Mouse (Mus musculus) right cerebral cortex, postnatal 36 days (tissue): ENCODE results near the gene Fmnl2.

Source experiments
- DNase-seq, 2 experiments: peaks; one replicate each; pipeline ENCODE4 v3.0.0; 2022; ENCODE audit warnings: low spot score in 2 of 2, mixed read lengths in 1 of 2

Gene Fmnl2

DNA sequence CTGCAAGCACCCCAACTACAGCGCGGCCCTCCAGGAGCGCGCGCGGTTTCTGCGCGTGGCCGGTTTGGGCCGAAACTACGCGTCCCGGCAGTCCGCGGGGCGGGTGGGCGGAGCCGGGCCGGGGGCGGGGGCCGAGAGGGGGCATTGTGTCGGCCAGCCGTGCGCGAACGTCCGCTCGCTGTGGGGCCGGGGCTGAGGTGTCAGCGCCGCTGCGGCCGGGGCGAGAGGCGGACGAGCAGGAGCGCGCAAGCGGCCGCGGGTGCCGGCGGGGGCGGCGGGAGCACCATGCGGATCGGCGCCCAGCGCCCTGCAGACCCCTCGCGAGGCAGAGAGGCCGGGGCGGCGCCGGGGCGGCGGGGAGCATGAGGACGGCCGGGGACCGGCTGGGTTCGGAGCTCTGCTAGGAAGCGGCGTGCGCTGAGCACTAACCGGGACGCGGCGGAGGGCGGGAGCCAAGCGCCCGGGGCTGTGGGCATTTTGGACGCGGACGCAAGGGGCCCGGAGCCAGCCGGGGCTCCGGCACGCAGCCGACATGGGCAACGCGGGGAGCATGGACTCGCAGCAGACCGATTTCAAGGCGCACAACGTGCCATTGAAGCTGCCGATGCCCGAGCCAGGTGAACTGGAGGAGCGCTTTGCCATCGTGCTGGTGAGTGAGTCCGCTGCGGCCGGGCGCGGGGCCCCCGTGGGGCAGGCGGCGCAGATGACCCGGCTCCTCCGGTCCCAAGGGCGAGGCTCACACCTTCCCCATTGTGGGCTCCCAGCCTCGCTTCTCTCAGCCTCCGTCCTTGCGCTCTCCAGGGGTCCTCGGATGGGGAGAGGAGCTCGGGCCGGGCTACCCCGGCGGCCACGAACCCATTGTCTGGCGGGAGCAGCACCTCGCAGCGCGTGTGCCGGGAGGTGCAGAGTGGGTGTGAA, at the start of gene Fmnl2:
Fmnl2 (plus strand) TSS at position 250 of the 918 bp plus-strand sequence.
- peak; percentile 51 to 59 for DNase-seq

DNA sequence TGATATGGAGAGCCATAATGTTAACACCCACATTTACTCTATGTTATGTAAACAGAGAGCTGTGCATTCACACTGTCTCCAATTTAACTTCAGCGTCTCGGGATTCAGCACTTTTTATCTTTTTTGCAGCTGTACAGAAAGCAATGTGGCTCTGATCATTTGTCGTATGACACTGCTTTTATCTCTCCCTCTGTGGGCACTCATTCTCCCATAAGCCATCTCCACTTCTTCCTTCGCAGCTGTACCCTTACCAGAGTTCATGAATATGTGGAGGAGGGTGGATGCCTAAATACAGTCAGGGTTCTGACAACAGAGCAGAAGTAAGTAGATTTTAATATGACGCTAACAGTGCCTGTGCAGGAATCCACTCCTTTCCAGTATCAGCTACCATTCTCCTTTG, 47.7 kb upstream of the Fmnl2 start:
- DNase-seq = no peak

DNA sequence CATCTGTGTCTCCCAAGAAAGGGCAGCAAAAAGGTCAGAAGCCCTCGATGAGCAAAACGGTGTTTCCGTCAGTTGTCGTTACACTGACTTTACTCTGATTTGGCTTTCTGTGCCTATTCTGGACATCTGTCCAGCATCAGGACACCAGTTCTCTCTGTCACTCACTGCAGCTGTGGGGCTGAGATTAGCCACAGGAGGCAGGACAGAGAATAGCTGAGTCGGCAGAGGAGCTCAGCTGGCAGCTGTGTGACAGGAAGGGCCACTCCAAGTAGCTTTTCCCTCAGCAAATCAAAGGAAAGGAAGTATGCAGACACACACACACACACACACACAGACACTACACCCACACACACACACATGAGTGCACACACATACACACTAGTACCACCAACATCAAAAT, 46.0 kb upstream of the Fmnl2 start:
- no peak for DNase-seq

DNA sequence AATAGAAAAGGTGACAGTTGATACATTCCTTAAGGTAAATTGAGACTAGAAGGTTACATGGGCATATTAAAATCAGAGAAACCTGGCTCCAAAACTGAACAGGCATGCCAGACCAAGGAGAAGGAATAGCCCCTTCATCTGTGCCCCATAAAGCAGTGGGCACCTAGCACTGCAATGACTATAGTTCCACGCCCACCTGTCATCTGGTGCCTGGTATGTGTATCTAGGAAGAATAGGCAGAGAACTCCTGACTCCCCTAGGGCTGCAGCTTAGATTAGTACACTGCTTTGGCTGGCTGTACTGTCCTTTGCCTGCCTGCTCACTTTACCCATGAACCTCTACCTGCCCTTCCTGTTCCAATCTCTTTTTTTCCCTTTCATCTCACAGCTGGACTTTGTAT, 40.3 kb upstream of the Fmnl2 start:
- peak in 1 of 2 experiments; percentile 4 for DNase-seq

DNA sequence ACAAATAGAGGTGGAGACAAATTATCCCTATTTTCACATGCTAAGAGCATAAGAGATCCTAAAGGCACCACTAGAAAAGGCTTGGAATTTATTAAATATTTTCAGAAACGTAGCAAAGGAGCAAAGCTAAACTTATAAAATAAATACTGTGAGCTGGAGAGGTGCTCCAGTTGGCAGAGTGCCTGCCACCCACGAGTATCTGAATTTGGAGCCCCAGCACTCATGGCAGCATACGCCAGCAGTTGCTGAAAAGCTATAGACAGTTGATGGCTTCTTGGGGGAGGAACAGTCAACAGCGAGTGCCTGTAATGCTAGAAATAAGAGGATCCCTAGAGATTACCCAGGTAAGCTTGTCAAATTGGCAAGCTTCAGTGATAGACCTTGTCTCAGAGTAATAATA, 38.7 kb upstream of the Fmnl2 start:
- peak; percentile 9 to 25 for DNase-seq

DNA sequence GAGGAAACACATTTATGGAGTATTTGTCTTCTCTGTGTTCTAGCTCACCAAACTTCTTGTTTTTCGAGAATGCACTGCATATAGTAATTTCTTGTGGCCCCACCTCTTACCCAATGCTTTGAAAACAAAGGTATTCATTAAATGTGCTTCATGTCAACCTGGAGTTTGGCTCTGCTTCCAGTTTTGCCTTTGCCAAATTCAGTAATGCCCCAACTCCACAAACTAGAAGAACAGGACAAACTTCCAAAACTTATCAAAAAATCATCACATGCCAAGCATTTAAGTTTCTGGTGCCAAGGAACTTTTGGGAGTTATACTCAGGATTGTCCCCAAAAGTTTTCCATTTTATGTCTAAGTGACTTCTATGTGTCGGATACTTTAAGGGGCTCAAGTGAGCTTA, 35.4 kb upstream of the Fmnl2 start:
- no peak for DNase-seq

DNA sequence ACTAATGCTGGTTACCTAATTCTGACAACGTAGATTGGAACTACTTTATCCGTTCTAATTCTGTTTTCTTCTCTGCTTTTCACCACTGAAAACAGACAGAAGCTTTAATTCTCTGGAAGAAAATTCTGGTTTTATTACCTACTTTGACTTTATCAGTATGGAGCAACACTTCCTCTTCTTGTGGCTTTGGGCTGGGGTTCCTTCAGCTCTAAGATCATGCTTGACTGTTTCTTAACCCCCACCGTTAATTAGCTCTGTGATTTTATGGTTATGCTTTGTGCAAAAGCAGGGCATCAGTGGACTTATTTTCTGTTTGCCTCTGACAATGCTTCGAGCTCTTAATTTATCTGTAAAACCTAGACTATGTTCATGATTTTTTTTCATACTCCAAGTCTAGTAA, 29.6 kb upstream of the Fmnl2 start:
- DNase-seq = no peak

DNA sequence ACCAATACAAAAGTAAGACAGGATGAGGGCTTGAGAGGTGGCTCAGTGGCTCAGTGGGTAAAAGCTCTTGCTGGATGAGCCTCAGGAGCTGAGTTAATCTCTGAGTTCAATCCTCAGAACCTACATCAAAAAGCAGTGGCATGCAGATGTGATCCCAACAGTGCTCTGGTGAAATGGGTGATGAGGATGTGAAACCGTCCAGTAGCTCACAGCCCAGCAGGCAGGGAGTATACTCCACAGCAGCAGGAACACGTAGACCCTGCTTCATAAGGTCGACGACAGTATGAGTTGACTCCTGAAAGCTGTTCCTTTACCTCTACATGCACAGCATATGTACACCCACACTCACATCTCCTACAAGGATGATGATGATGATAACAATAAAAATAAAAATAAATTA, 27.1 kb upstream of the Fmnl2 start:
- no peak for DNase-seq

DNA sequence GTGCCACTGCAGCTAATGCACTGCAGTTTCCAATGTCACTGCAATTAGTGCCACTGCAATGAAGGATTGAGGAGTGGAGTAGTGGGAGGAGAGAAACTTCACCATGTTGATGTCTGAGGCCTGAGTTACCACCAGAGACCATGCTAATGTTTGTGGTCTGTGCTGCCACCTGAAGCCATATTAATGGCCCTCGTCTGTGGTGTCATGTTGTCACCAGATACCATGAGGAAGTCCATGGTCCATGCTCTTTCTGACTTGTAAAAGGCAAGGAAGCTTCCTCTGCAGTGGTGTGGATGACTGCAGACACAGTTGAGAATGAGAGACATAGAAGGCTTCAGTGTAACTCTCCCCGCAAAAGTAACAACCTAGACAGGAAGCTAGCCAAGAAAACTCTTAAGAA, 26.1 kb upstream of the Fmnl2 start:
- no peak for DNase-seq

DNA sequence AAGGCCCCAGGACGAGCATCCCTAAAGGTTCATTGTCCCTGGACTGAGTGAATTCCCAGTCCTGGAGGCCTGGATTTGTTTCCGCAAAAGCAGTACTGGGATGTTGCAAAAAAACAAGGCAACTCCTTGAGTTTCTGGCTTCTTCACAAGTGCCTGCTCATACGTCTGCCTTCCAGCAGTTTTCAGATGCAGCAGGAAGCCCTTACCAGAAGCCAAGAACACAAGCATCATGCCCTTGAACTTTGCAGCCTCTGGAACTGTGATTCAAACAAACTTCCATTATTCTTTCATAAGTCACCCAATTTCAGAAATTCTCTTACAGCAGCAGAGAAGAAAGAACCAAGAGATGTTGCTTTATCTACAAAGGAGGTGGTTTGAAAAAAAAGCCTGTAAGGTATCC, 21.9 kb upstream of the Fmnl2 start:
- no peak for DNase-seq

DNA sequence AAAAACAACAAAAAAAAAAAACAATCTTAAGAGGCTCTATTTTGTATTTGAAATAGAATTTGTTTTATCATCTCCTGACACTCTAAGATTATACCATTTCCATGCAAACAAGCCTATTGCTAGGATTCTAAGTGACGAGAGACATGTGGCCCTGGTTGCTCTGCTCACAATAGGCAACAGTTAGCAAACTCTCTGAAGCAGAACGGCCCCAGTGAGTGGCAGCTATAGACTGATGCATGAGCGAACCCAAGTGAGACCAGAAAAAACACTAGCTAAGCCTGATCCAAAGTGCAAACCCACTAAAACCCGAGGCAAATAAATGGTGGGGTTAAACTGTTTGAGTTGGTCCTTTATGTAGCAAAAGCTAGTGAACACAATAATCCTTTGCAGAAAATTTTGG, 18.6 kb upstream of the Fmnl2 start:
- DNase-seq = no peak

DNA sequence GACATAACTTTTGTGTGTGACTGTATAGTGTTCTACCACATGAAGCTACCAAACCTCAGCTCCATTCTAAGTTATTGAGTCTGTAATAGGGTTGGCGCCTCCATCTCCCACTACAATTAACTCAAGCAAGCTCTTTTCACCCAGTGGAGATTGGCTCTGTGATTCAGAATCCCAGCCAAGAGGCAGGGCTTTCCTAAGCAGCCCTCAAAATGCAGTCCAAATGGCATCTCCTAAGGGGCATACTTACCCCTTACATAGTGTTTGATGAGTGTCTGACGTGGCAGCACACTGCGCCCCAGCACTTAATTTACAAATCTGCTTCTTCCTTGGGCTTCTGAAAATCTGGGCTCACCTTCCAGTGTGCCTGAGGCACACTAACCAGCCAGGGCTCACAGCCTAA, 17.8 kb upstream of the Fmnl2 start:
- DNase-seq = no peak

DNA sequence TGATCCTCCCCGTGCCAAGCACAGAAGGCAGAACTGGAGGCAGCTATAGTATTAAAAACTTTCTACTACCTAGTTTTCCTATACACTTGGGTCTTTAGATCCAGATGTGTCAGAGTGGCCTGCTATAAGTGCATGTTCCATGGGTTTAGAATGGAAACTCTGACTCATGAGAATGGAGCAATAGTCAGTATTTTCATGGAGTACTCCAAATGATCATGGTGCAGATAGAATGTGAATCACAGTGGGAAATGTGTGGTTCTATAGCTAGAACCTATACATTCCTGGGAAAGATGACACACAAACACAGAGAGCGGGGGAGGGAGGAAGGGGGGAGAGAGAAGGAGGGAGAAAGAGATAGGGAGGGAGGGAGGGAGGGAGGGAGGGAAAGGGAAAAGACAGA, 13.8 kb upstream of the Fmnl2 start:
- no peak for DNase-seq

DNA sequence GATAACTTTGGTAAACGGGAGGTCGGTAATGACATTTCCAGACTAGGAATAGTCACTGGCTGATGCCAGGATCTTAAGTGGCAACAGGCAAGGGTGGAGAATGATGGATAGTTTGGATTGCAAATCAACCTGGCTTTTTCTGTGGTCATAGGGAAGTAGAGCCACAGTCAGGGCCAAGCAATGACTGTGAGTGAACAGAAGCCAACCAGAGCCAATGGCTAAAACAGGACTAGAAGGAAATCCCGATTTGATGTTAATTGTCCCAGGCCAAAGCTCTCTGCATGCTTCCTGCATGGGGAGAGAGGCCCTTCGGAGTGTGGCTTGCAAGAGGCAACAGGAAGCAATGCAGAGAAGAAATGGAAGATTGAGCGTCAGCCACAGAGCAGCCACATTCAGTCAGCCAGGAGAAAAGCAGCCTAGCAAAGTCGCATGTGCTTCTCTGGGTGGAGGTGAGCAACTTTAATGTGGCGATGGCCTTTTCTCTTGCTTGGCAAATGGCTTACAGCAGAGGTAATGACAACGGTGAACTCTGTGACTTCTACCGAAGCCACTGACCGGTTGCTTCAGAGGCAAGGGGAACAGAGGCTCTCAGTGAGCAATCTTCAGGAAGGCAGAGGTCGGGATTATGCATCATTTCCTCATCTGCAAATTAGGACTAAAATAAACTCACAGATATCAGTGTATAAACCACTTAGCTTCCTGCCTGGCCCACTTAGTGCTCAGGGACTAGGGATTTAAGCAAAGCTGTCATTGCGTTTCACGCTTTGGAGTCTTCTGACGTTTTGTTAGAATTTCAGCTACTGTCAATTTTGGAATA, 12.5 kb upstream of the Fmnl2 start:
- no peak for DNase-seq

DNA sequence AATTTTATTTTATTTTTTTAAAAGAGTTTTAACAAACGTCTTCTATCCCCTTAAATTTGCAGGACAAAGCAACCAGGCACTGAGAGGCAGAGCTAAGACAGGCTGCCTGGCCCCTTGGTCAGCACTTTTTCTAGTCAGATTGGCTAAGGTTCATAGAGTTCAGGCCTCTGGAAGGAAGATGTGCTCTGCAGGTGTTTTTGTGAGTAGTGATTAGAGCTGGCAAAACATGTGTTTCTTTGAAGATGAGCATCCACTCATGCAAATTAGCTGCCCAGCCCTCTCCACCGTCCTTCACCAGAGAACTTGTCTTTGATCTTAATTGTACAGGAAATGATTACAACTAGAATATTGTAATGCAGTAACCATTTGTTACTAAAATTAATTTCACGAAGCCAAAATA, 11.2 kb upstream of the Fmnl2 start:
- no peak for DNase-seq

DNA sequence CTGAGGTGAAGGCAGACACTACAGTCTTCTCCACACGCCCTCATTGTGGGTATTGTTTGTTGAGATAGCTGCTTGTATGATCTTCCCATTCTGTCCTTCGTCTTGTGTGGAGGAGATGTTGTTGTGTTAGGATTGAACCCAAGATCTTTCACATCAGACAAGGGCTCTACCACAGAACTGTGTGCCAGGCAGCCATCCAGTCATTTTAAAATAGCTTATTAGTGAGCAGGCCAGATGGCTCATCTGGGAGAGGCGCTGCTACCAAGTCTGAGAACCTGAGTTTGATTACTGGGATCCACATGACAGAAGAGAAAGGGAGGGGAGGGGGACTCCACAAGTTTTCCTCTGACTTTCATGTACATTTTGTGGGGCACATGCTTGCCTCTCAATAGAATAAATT, 8.6 kb upstream of the Fmnl2 start:
- DNase-seq = no peak

DNA sequence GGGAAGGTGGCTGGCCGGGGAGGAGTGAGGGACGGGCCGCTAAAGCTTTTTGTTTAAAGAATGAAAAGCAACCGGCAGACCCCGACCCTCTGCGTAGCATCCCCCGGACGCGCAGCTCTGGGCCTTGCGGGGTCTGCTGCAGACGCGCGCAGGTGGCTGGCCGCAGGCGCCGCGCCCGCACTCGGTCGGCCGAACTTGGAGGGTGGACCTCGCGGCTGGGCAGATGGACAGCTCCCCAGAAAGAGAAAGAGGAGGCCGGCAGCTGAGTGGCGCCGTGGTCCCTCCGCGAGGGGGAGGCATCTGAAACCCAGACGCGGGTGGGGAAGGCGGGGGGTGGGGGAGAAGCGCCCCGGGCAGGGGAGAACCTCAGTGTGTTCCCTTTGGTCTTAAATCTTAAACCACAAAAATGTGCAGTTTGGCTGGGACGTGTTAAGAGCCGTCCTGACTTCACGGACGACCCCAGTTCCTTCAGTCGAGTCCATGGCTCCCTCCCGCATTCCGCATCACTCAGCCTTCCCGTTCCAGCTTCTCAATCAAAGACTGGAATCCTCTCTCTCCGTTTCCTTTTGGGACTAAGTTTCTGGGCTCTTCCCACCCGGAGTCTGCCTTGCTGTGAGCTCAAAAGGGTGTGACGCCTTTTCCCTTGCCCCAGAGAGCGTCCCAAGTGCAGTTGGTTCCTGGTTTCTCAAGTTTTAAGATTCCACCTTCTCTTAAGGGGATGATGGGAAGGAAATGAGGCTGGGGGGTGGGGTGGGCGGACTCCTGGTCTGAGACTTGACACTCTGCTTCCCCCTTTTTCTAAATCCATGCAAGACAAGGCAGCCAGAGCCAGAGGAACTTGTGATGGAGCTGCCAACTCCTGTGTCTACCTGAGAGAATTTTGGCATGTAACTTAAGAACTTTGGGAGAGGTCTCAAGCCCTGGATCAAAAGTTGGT, 1.1 kb downstream of the Fmnl2 start:
- no peak for DNase-seq

DNA sequence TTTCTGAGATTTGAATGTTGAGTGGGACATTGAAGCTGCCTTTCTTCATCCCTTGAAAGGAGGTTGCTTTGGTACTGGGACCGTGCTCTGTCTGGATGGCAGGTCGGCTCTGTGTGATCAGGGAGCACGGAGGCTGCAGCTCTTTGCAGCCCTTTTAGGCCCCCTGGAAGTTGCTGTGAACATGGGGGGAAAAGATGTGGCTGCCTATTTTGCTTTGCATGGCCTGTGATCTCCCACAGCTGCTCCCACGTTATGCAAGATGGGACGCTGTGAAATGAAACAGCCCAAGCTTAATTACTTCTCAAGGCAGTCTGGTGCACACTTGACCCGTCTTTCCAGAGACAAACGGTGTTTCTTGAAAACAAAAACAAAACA, 1.8 kb downstream of the Fmnl2 start:
- no peak for DNase-seq

DNA sequence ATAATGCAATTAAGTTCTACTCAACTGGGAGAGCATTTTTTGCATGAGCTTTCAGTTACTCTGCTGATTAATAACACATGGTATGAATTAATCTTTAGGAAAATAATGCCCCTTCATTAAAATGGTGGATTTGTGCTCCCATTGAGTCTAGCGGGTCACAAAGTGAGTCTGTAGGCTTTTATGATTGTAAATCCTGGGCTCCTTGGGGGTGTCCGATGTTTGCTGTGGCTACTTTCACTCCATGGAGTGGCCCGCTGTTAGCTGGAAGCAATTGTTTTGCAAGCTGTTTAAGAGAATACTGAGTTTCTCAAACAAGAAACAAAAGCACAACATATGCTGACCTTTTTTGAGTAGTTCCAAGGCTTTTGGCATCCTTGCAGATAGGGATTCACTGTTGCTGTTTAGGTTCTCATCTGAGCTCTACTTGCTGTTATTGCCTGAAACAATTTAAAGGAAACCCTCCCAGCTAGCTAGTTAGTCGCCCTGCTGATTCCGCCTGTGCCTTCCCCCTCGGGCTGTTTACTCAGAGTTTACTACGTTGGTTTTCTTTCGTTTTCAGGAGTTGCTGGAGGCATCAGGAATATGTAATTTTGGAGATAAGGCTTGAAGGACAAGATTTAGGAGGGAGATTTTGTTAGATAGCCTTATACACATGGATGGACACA, 2.6 kb downstream of the Fmnl2 start:
- DNase-seq = no peak

DNA sequence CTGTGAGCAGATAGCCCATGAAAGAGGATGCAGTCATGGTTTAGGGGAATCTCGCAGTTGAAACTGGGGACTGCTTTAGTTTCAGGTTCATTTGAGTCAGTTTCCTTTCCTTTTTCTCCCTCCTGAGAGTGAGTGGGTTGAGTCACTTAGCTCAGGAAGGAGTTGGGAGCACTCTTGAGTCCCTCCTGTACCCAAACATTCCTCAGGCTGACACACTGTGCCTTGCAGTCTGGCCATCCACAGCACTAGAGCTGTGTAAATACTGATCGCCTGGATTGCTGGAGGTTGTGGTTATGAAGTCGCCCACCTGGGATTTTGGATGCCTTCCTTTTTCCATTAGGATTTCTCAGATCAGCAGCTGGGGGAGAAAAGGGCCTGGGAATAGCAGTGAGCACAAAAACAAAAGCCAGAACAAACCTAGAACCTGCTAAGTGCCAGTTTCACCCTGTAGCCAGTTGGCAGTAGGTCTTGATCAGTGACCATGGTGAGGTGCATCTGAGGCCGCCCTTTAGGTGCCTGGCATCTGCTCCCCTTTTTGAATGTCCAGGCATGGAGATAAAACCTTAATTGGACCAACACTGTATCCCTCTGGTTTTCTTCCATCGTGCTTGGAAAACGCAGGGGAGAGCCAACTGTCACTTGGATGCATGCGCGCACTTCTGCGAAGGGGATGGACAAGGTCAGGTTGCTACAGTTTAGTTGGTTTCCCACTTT, 4.5 kb downstream of the Fmnl2 start:
- DNase-seq = no peak

DNA sequence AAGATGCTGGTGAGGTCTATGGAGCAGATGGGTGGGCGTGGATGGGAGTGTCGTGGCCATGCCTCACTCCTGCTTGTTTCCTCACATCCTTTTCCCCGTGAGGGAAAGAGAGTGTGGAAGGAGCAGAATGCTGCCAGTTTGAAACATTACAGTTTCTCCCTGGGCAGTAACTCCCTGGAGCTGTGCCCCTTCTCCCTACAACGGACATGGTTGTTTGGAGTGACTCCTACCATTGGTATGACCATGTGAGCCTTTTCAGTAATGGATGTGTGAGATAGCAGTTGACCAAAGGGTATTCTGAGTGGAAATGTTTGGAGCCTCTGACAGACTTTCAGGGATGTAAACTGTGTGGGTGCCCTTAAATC, 5.1 kb downstream of the Fmnl2 start:
- DNase-seq = no peak
